Comparison of ENCODE assay signal across 12 mouse cellular contexts in the genomic region with DNA sequence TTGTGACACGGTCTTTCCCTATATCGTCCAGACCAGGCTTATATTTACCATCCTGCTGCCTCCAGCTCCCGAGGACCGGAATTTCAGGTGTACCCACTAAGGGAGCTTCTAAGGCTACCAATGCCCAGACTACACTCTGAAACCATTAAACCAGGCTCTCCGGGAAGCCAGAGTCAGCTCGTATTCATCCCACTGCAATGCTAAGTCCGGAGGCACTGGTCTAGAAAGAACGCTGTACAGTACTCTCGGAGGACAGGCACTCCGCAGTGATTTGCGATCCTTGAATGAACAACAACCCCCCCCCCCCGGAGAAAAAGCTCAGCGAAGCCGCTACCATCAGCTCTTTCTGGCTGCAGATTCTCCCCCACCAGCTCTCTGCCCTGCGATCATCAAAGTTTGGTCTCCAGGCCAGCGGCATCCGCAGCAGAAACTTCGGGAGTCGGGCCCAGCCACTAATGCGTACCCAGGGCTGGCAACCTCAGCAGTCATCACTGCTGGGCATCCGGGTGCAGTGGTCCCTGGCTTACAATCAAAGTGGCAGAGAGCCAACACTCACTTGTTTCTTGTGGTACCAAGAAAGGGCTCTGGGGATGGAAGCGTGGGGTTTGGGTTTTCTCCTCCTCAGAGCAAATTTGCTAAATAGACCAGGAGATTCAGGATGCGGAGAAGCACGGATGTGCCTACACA. TPM values are rescaled to one million over a fixed set of nuclear protein-coding genes. Genes with fewer than 3 reads are reported as not detected.
DNase-seq lines count a peak whose midpoint lies in the region; ATAC-seq lines count a peak whose summit lies in the region.
"Had no signal": no experiment of that assay in that cellular context is flagged by ENCODE, and none has a peak within 500 bp of the region (broad histone marks: within the 10 kb centered on the region; RNA-seq: fewer than 3 reads in every experiment).

No protein-coding gene starts in this region.

- ATAC-seq in forebrain, embryonic 15.5 days (replicated peaks), result peak; percentile 60
- ATAC-seq in forebrain, embryonic 11.5 days (replicated peaks; ENCODE audit: low FRiP score), result no peak

- H3K9me3 ChIP-seq in forebrain, embryonic 15.5 days, result no peaks in the 10 kb centered on the region
- H3K9me3 ChIP-seq in forebrain, embryonic 11.5 days (ENCODE audit: control insufficient read depth, low read length), result no peaks in the 10 kb centered on the region
- H3K9me3 ChIP-seq: liver, embryonic 15.5 days; neural tube, embryonic 12.5 days had no signal

- WGBS in forebrain, embryonic 15.5 days, result 64% methylated on average over 24 of the region's 24 CpGs
- WGBS in forebrain, embryonic 11.5 days, result 87% methylated on average over 24 of the region's 24 CpGs

- H3K36me3 ChIP-seq in forebrain, embryonic 15.5 days, result no peaks in the 10 kb centered on the region
- H3K36me3 ChIP-seq in forebrain, embryonic 11.5 days (ENCODE audit: control insufficient read depth, insufficient read depth, low read length), result no peaks in the 10 kb centered on the region
- H3K36me3 ChIP-seq: liver, embryonic 15.5 days; neural tube, embryonic 12.5 days had no signal

- no peak overlapping the region for H3K4me3 ChIP-seq in forebrain, embryonic 15.5 days
- no peak overlapping the region for H3K4me3 ChIP-seq in forebrain, embryonic 11.5 days (ENCODE audit: low read depth, low read length)
- H3K4me3 ChIP-seq: liver, embryonic 15.5 days; neural tube, embryonic 12.5 days had no signal

- no peak overlapping the region for H3K4me2 ChIP-seq in forebrain, embryonic 15.5 days (replicated peaks)
- no peak overlapping the region for H3K4me2 ChIP-seq in forebrain, embryonic 11.5 days (ENCODE audit: low read depth, low read length, severe bottlenecking)
- H3K4me2 ChIP-seq: liver, embryonic 15.5 days; neural tube, embryonic 12.5 days had no signal

- H3K27ac ChIP-seq in forebrain, embryonic 15.5 days (replicated peaks), result no peak overlapping the region
- no peak overlapping the region for H3K27ac ChIP-seq in forebrain, embryonic 11.5 days (ENCODE audit: low read depth, low read length)
- H3K27ac ChIP-seq: liver, embryonic 15.5 days; neural tube, embryonic 12.5 days had no signal

- H3K27me3 ChIP-seq in forebrain, embryonic 15.5 days, result no peaks in the 10 kb centered on the region
- no peaks in the 10 kb centered on the region for H3K27me3 ChIP-seq in forebrain, embryonic 11.5 days (ENCODE audit: control insufficient read depth, insufficient read depth, low read length)
- H3K27me3 ChIP-seq: liver, embryonic 15.5 days; neural tube, embryonic 12.5 days had no signal

- no peak overlapping the region for H3K9ac ChIP-seq in forebrain, embryonic 15.5 days (replicated peaks)
- H3K9ac ChIP-seq in forebrain, embryonic 11.5 days (ENCODE audit: low read length), result no peak overlapping the region
- H3K9ac ChIP-seq: liver, embryonic 15.5 days; neural tube, embryonic 12.5 days had no signal

- H3K4me1 ChIP-seq in forebrain, embryonic 15.5 days, result no peaks in the 10 kb centered on the region
- no peaks in the 10 kb centered on the region for H3K4me1 ChIP-seq in forebrain, embryonic 11.5 days (replicated peaks; ENCODE audit: control insufficient read depth, insufficient read depth, low read length)
- H3K4me1 ChIP-seq: liver, embryonic 15.5 days had no signal

- no peak for DNase-seq in forebrain, embryonic 11.5 days (ENCODE audit: low spot score)
- peak; percentile 26 for DNase-seq in kidney, postnatal 10 days
- no peak for DNase-seq in kidney, postnatal 14 days
- peak; percentile 49 for DNase-seq in testis, postnatal 10 days (ENCODE audit: low spot score)
- no peak for DNase-seq in testis, postnatal 14 days (ENCODE audit: low spot score)
- no peak for DNase-seq in adrenal gland, adult 8-10 months

RNA-seq across cellular contexts. Expression of a gene that starts 7.6 kb away (rescaled TPM):
- not detected in 2 replicates for polyA plus RNA-seq in forebrain, embryonic 15.5 days (2015; fragmentation: Nextera tagmentation; extraction: Ambion mirVana)
- polyA plus RNA-seq in forebrain, embryonic 11.5 days (2014; fragmentation: Nextera tagmentation; extraction: Ambion mirVana), result 0.24 and 0.33 TPM in 2 replicates
- under 1 TPM in 2 of 4 experiments, not detected in 2; 0.12 to 0.22 TPM for total RNA-seq in adrenal gland, adult 8-10 months (2022)
- total RNA-seq: adrenal gland, postnatal 36 days; heart, postnatal 25 days; left cerebral cortex, postnatal 36 days had no signal

Comparison
In these comparisons a context has a peak if more than half of its experiments do, and no peak if none do; other contexts are left out.
1. DNase-seq: peak in kidney, postnatal 10 days (single experiment) and testis, postnatal 10 days (single experiment); none in forebrain, embryonic 11.5 days (single experiment), kidney, postnatal 14 days (single experiment), testis, postnatal 14 days (single experiment) and adrenal gland, adult 8-10 months (single experiment).